Mouse (Mus musculus) lung, adult 2 months (tissue): ENCODE measurements around the gene Lyst.

ENCODE experiments used
- CTCF ChIP-seq: fragments of 200-500 bp; IDR thresholded peaks from 2 replicates; pipeline ENCODE4 v1.5.1; 2011; ENCODE audit warnings: mild to moderate bottlenecking, low read length, control low read depth; ENCODE audit not compliant: insufficient read depth
- POLR2A ChIP-seq: fragments of 200-500 bp; IDR thresholded peaks from 2 replicates; pipeline ENCODE4 v1.6.1; 2011; ENCODE audit warnings: low read depth, mild to moderate bottlenecking, control low read depth, low read length, borderline replicate concordance; ENCODE audit errors: extremely low read depth

- no peak for TF ChIP-seq CTCF
- no peak for TF ChIP-seq POLR2A
Observed at GRCm38 (mm10) chr13:13820234-13821123, 230.3 kb downstream of the Lyst start.
